Mouse (Mus musculus): ENCODE results near the gene Osgep.

- TF ChIP-seq CTCF (IDR thresholded peaks at IDR 0.05; ENCODE audit: control insufficient read depth, insufficient read depth, low read length) (no peak), POLR2A (IDR thresholded peaks at IDR 0.05; ENCODE audit: borderline replicate concordance, control insufficient read depth, low read depth, low read length) (no peak)
Measured at GRCm38 (mm10) chr14:50896747-50897373, 27.8 kb downstream of the Osgep start.
